Mouse (Mus musculus) limb, embryonic 10.5 days (tissue): ENCODE data around the gene Gm26741. TPM values are rescaled to one million over a fixed set of nuclear protein-coding genes. Genes with fewer than 3 reads are reported as not detected.

Source experiments
- DNase-seq: peaks from one replicate; pipeline ENCODE4 v3.0.0-alpha.2; 2017; ENCODE audit warnings: low spot score
- H3K27ac ChIP-seq: fragments of 300-500 bp; sonication (generic); 2 replicates; pipeline ENCODE4 v1.5.1; 2016; ENCODE audit warnings: mild to moderate bottlenecking
- H3K27me3 ChIP-seq: fragments of 300-500 bp; sonication (generic); 2 replicates; pipeline ENCODE4 v1.6.1; 2016; ENCODE audit warnings: low read depth, mild to moderate bottlenecking; ENCODE audit not compliant: poor library complexity, severe bottlenecking
- H3K36me3 ChIP-seq: fragments of 300-500 bp; sonication (generic); 2 replicates; pipeline ENCODE4 v1.6.1; 2016; ENCODE audit warnings: mild to moderate bottlenecking, moderate library complexity
- H3K4me1 ChIP-seq: fragments of 300-500 bp; sonication (generic); 2 replicates; pipeline ENCODE4 v1.6.1; 2016
- H3K4me3 ChIP-seq: fragments of 300-500 bp; sonication (generic); 2 replicates; pipeline ENCODE4 v1.5.1; 2016; ENCODE audit warnings: mild to moderate bottlenecking, moderate library complexity
- H3K9me3 ChIP-seq: fragments of 300-500 bp; sonication (generic); replicated peaks from 2 replicates; pipeline ENCODE4 v1.6.1; 2016; ENCODE audit warnings: mild to moderate bottlenecking
- WGBS: fragments of 180-500 bp; shearing (Covaris S2); methylation state at CpG from one replicate; pipeline ENCODE4 v1.1.7; 2016; 5-methylcytosine and 5-hydroxymethylcytosine counted together
- polyA plus RNA-seq: library from polyadenylated mRNA; unstranded; fragments of >200 nt; fragmentation: Nextera tagmentation; extraction: Ambion mirVana; gene quantifications from 2 replicates; pipeline ENCODE4 v1.2.1, GENCODE M21; 2016

Gene Gm26741
- polyA plus RNA-seq, 1 experiment from 2014 or later: not detected

GRCm38 (mm10) chr10:52405160-52405559 lies 46.6 kb downstream of the Gm26741 start:
- Histone ChIP-seq H3K9me3 (no peaks in the 10 kb centered on the region), H3K27me3 (no peaks in the 10 kb centered on the region), H3K36me3 (no peaks in the 10 kb centered on the region), H3K27ac (no peak overlapping the region), H3K4me3 (0 out of 2 replicates have a peak overlapping the region, but pooled peaks have one; percentile 1), H3K4me1 (peaks cover 5% of the 10 kb centered on the region; the same call in 1 of the 2 replicates)
- DNase-seq: no peak
- 87% methylated on average over 13 of the region's 13 CpGs for WGBS

- WGBS: 97% methylated on average over 2 of the region's 2 CpGs
- Histone ChIP-seq H3K4me3 (no peak overlapping the region), H3K9me3 (no peaks in the 10 kb centered on the region), H3K27me3 (no peaks in the 10 kb centered on the region), H3K36me3 (no peaks in the 10 kb centered on the region), H3K4me1 (peaks cover 5% of the 10 kb centered on the region; the same call in 1 of the 2 replicates), H3K27ac (no peak overlapping the region)
- no peak for DNase-seq
Observed at GRCm38 (mm10) chr10:52407526-52407925, 49.0 kb downstream of the Gm26741 start.

Other genes with a start within 250 kb of the Gm26741 start
- not detected in 2 replicates for gene Ros1, start 163.5 kb upstream of the Gm26741 start, polyA plus RNA-seq
- 27.8 and 28.3 TPM in 2 replicates for gene Dcbld1, start 125.1 kb upstream of the Gm26741 start, polyA plus RNA-seq
- 15.3 and 19.2 TPM in 2 replicates for gene Gopc, start 23.4 kb downstream of the Gm26741 start, polyA plus RNA-seq
- not detected in 2 replicates for gene Nepn, start 30.2 kb downstream of the Gm26741 start, polyA plus RNA-seq
- gene Nus1, start 58.8 kb downstream of the Gm26741 start, polyA plus RNA-seq: 14.3 and 14.9 TPM in 2 replicates